Mouse (Mus musculus) E14TG2a.4 (cell line): ENCODE measurements around the gene Zp3.

Experiments
- CTCF ChIP-seq: conservative IDR thresholded peaks from 2 replicates; pipeline ENCODE4 v1.5.1; 2014; ENCODE audit warnings: low read length
- POU5F1 ChIP-seq: IDR thresholded peaks from 2 replicates; pipeline ENCODE4 v1.6.1; 2014; ENCODE audit warnings: low read length, borderline replicate concordance

GRCm38 (mm10) chr5:135994335-135994724 lies 14.4 kb downstream of the Zp3 start:
- TF ChIP-seq CTCF: no peak
- no peak for TF ChIP-seq POU5F1
